Comparison of ENCODE assay signal across 8 mouse cellular contexts in genomic region chr14:20803606-20803938, GRCm38 (mm10). TPM values are rescaled to one million over a fixed set of nuclear protein-coding genes. Genes with fewer than 3 reads are reported as not detected.
DNase-seq lines count a peak whose midpoint lies in the region; ATAC-seq and TF ChIP-seq lines count a peak whose summit lies in the region.

No protein-coding gene starts in this region.

- H3K9ac ChIP-seq in heart, postnatal 0 days (replicated peaks; ENCODE audit: low read depth, low read length): no peak overlapping the region
- no peak overlapping the region for H3K9ac ChIP-seq in lung, embryonic 14.5 days

- 4% methylated on average over 7 of the region's 7 CpGs for WGBS in heart, postnatal 0 days
- WGBS in lung, embryonic 14.5 days: 8% methylated on average over 7 of the region's 7 CpGs

- TF ChIP-seq CTCF in E14TG2a.4 (conservative IDR thresholded peaks at IDR 0.05; ENCODE audit: low read length): peak; percentile 98
- peak; percentile 79 for TF ChIP-seq CTCF in embryonic fibroblast, embryonic 13.5 days (IDR thresholded peaks at IDR 0.05; ENCODE audit: borderline replicate concordance, insufficient read depth, low read length)
- TF ChIP-seq CTCF in heart, postnatal 0 days (IDR thresholded peaks at IDR 0.05; ENCODE audit: low read depth): peak; percentile 97
- peak; percentile 97 for TF ChIP-seq CTCF in lung, embryonic 14.5 days (IDR thresholded peaks at IDR 0.05; ENCODE audit: low read depth)

- no peak for TF ChIP-seq POLR2A in embryonic fibroblast, embryonic 13.5 days (IDR thresholded peaks at IDR 0.05; ENCODE audit: low read depth, low read length)

- H3K9me3 ChIP-seq in E14TG2a.4 (ENCODE audit: low read length): no peaks in the 10 kb centered on the region
- no peaks in the 10 kb centered on the region for H3K9me3 ChIP-seq in heart, postnatal 0 days (replicated peaks; ENCODE audit: control insufficient read depth, low read length)
- H3K9me3 ChIP-seq in lung, embryonic 14.5 days (ENCODE audit: low read depth, low read length): no peaks in the 10 kb centered on the region

- no peak for TF ChIP-seq EP300 in heart, postnatal 0 days (IDR thresholded peaks at IDR 0.05; ENCODE audit: low read depth)

- H3K27me3 ChIP-seq in E14TG2a.4 (ENCODE audit: insufficient read depth, low read length): 0 out of 2 replicates have a peak, but pooled peaks cover 8% of the 10 kb centered on the region
- no peaks in the 10 kb centered on the region for H3K27me3 ChIP-seq in heart, postnatal 0 days (ENCODE audit: control insufficient read depth, insufficient read depth, low read length)
- H3K27me3 ChIP-seq in lung, embryonic 14.5 days (ENCODE audit: insufficient read depth, low read length): no peaks in the 10 kb centered on the region

- ATAC-seq in heart, postnatal 0 days (ENCODE audit: insufficient read depth, low read depth): peak; percentile 73
- ATAC-seq in lung, embryonic 14.5 days (ENCODE audit: insufficient read depth): peak; percentile 78
- peak; percentile 79 for ATAC-seq in neutrophil, adult 5-6 weeks (ENCODE audit: extremely low read depth, insufficient number of reproducible peaks, low FRiP score, poor library complexity, severe bottlenecking)

- H3K4me2 ChIP-seq in heart, postnatal 0 days (ENCODE audit: low read depth, low read length): no peak overlapping the region
- H3K4me2 ChIP-seq in lung, embryonic 14.5 days: no peak overlapping the region

- H3K36me3 ChIP-seq in E14TG2a.4 (ENCODE audit: insufficient read depth, low read length): no peaks in the 10 kb centered on the region
- no peaks in the 10 kb centered on the region for H3K36me3 ChIP-seq in heart, postnatal 0 days (replicated peaks; ENCODE audit: control insufficient read depth, insufficient read depth, low read length)
- H3K36me3 ChIP-seq in lung, embryonic 14.5 days (ENCODE audit: insufficient read depth): no peaks in the 10 kb centered on the region

- H3K4me3 ChIP-seq in E14TG2a.4 (replicated peaks; ENCODE audit: low read length): no peak overlapping the region
- no peak overlapping the region for H3K4me3 ChIP-seq in embryonic fibroblast, embryonic 13.5 days (ENCODE audit: insufficient read depth, low read length)
- H3K4me3 ChIP-seq in heart, postnatal 0 days (ENCODE audit: low read depth, low read length): no peak overlapping the region
- no peak overlapping the region for H3K4me3 ChIP-seq in lung, embryonic 14.5 days (ENCODE audit: low read depth, low read length)

- peak; percentile 75 to 78 for DNase-seq in adrenal gland, postnatal 36 days
- peak; percentile 85 for DNase-seq in heart, postnatal 0 days (ENCODE audit: low spot score)
- peak; percentile 90 for DNase-seq in kidney, postnatal 10 days
- peak; percentile 94 for DNase-seq in lung, embryonic 14.5 days
- DNase-seq in testis, postnatal 14 days (ENCODE audit: low spot score): peak; percentile 75

- H3K4me1 ChIP-seq in E14TG2a.4 (replicated peaks; ENCODE audit: low read depth, low read length): peaks cover 18% of the 10 kb centered on the region
- H3K4me1 ChIP-seq in embryonic fibroblast, embryonic 13.5 days (ENCODE audit: control insufficient read depth, insufficient read depth, low read length): peaks cover 7% of the 10 kb centered on the region
- H3K4me1 ChIP-seq in heart, postnatal 0 days (ENCODE audit: control insufficient read depth, insufficient read depth): peaks cover 30% of the 10 kb centered on the region
- peaks cover 9% of the 10 kb centered on the region for H3K4me1 ChIP-seq in lung, embryonic 14.5 days (ENCODE audit: insufficient read depth)

- no peak overlapping the region for H3K27ac ChIP-seq in embryonic fibroblast, embryonic 13.5 days (ENCODE audit: insufficient read depth, low read length)
- no peak overlapping the region for H3K27ac ChIP-seq in heart, postnatal 0 days (ENCODE audit: low read depth)
- no peak overlapping the region for H3K27ac ChIP-seq in lung, embryonic 14.5 days (ENCODE audit: low read depth)

RNA-seq across cellular contexts. Expression of gene Camk2g, which starts 9.7 kb away (rescaled TPM):
- total RNA-seq in adrenal gland, postnatal 36 days (2021): 10 to 100 TPM; 45.8 to 54.6 TPM
- 105 and 138 TPM in 2 replicates for polyA plus RNA-seq in embryonic fibroblast, embryonic 13.5 days (2011; ENCODE audit: insufficient read length, low read depth, missing spikeins)
- 74.5 and 107 TPM in 2 replicates for total RNA-seq in heart, postnatal 0 days (2014; rRNA removed; ENCODE audit: low replicate concordance)
- 60.8 and 72.5 TPM in 2 replicates for polyA plus RNA-seq in heart, postnatal 0 days (2015; fragmentation: Nextera tagmentation; extraction: Ambion mirVana)
- polyA plus RNA-seq in lung, embryonic 14.5 days (2014; fragmentation: Nextera tagmentation; extraction: Ambion mirVana): 46.3 and 46.6 TPM in 2 replicates
- 53.7 and 64.2 TPM in 2 replicates for total RNA-seq in neutrophil, adult 5-6 weeks (2017)

RNA-seq across cellular contexts. Expression of gene Plau, which starts 32.9 kb away (rescaled TPM):
- 10 to 100 TPM; 33.9 to 59.2 TPM for total RNA-seq in adrenal gland, postnatal 36 days (2021)
- 75.9 and 142 TPM in 2 replicates for polyA plus RNA-seq in embryonic fibroblast, embryonic 13.5 days (2011; ENCODE audit: insufficient read length, low read depth, missing spikeins)
- total RNA-seq in heart, postnatal 0 days (2014; rRNA removed; ENCODE audit: low replicate concordance): 3.3 and 4.2 TPM in 2 replicates
- 0.84 and 0.89 TPM in 2 replicates for polyA plus RNA-seq in heart, postnatal 0 days (2015; fragmentation: Nextera tagmentation; extraction: Ambion mirVana)
- 0.99 TPM in 2 replicates for polyA plus RNA-seq in lung, embryonic 14.5 days (2014; fragmentation: Nextera tagmentation; extraction: Ambion mirVana)
- total RNA-seq in neutrophil, adult 5-6 weeks (2017): 0.12 and 0.81 TPM in 2 replicates
